Mouse (Mus musculus) lung, postnatal 14 days (tissue): ENCODE measurements at regions not wholly inside any gene's neighbourhood (a gene's known extent, or its start where the extent isn't known, plus 50 kb on each side); places are given as distances from the start of the nearest gene placed in this dataset.
"Not testable (repeated sequence)": the region's sequence is repeated elsewhere in the genome, so short reads cannot be mapped to it uniquely, and the experiment has no call there.

Source experiments
- DNase-seq: peaks from one replicate; pipeline ENCODE4 v3.0.0; 2021

DNA sequence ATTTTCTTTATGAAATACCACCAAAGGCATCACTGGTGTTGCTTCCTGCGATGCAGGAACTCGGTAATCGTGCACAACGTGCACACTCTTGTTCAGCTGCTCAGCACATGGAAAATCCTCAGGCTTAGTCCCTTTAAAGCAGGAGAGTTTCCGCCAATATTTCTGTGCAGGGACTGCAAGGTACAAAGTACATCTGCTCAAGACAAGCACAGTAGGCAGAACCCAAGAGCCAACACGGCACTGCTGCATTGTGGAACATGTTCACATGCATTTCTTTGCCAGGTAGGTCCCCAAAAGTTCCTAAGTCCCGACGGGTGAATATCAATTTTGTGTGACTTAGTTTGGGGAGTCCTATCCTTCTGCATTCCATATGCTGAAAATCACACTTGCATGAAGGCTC is 808.0 kb upstream of the Pou3f3 start:
- no peak for DNase-seq

DNA sequence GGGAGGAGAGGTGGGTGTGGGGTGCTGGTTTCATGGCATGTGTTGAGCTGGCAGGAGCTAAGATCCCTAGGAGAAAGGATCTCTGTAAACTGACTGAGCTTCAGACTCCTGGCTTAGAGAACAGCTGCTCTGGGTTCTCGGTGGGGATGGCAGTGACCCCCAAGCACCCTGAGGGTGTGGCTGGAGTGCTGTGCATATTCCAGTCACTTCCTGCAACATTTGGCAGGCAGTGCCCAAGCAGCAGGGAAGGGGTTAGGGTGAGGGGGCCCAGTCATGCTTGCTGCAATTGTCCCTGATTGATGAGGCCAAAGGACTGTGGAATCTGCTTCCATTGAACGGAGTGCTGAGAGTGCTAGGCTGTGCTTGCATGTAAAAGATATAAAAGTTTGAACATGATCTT is 807.4 kb upstream of the Pou3f3 start:
- no peak for DNase-seq

GRCm38 (mm10) chr1:41888966-41889365 is 806.6 kb upstream of the Pou3f3 start:
- DNase-seq, result no peak

DNA sequence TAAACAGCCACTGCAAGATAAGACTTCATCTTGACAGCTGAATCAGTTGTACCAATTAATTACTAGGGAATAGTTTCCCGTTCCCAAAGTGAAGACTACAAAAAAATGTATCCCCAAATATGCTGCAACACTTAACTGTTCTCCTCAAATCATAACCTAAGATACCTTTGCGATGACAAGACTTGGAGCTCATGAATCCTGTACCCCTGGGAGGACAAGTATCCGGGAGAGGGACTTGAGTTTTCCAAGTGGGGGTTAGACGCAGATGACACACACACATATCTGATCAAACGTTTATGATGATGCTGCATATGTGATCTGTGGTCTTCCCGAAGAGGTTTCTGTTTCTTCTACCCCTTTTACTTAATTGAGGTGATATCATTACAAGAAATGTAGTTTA is 805.6 kb upstream of the Pou3f3 start:
- no peak for DNase-seq

GRCm38 (mm10) chr1:41890714-41891689 is 804.6 kb upstream of the Pou3f3 start:
- no peak for DNase-seq

GRCm38 (mm10) chr1:41891730-41892129 is 803.8 kb upstream of the Pou3f3 start:
- no peak for DNase-seq

DNA sequence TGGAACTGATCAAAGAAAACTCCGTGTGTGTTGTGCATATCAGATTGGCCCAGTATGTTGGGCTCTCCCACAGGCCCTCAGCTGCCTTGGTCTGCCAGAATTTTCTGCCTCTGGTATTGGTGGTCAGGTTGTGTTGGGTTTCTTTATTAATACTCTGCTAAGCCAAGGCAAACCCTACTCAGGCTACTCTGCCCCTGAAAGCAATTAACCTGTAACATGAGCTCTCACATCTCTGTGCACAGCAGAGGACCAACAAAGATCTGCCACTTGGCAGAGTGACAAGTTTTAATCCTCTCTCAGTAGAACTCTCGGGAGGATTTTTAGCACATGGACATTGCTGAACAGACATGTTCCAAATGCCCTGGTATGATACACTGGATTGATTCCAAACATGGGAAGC is 803.2 kb upstream of the Pou3f3 start:
- DNase-seq, result no peak

- DNase-seq, result no peak
Measured at GRCm38 (mm10) chr1:41897768-41898330, 797.7 kb upstream of the Pou3f3 start.

DNA sequence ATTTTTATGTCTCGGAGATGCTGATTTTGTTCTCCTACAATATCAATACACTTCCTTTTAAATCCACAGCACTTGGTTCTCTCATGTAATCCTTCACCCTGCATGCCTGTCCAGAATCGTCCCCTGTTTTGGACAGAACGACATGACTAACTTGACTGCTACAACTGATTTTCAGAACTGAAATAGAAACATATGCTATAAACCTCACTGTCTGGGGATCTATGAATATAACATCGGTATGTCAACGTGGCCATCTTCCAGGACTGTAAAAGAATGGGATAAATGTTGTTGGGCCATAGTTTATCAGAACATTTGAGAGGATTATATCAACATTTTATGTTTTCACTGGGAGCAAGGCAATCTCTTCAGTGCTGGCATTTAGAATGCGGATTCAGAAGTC is 795.2 kb upstream of the Pou3f3 start:
- no peak for DNase-seq

DNA sequence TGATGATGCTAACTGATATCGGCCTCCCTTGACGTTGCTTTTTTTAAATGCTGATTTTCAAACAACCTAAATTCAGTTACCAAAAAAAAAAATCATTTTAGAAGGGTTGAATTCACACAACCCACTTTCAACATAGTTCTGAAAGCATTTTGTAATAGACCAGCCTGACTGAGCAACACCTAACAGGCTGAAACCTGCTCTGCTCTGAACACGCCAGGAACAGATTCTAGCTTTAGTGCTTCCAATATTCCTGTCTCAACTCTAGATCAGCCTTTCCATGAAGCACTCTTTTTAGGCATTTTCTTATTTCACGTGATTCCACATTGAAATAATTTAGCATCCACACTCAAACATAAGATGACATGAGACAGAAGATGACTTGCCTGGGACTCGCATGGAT is 789.6 kb upstream of the Pou3f3 start:
- no peak for DNase-seq

- no peak for DNase-seq
Measured at GRCm38 (mm10) chr1:41908001-41908807, 787.4 kb upstream of the Pou3f3 start.

DNA sequence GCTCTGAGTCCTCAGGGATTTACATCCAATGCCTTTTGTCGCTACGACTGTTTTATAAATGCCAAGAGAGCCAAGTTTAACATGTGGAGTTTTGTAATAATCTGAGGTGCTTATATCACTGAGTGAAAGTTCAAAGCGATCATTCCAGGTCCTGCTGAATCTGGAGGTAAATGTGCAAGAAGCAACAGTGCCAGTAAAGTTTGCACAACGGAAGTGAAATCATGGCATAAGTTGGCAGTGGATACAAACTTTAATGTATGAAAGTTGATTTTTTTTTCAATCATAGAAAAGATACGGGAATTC is 786.8 kb upstream of the Pou3f3 start:
- no peak for DNase-seq

GRCm38 (mm10) chr1:41909799-41910198 is 785.8 kb upstream of the Pou3f3 start:
- no peak for DNase-seq

GRCm38 (mm10) chr1:41916730-41917347 is 778.7 kb upstream of the Pou3f3 start:
- no peak for DNase-seq

DNA sequence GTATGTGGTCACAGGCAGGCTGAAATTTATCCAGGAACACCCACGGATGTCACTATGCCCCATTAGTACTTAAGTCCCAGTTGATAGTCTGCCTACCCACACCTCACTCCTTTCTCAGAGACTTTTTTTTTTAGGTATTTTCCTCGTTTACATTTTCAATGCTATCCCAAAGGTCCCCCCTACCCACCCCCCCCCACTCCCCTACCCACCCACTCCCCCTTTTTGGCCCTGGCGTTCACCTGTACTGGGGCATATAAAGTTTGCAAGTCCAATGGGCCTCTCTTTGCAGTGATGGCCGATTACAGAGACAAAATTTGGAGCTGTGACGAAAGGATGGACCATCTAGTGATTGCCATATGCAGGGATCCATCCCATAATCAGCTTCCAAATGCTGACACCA is 777.8 kb upstream of the Pou3f3 start:
- DNase-seq, result not testable (repeated sequence)

DNA sequence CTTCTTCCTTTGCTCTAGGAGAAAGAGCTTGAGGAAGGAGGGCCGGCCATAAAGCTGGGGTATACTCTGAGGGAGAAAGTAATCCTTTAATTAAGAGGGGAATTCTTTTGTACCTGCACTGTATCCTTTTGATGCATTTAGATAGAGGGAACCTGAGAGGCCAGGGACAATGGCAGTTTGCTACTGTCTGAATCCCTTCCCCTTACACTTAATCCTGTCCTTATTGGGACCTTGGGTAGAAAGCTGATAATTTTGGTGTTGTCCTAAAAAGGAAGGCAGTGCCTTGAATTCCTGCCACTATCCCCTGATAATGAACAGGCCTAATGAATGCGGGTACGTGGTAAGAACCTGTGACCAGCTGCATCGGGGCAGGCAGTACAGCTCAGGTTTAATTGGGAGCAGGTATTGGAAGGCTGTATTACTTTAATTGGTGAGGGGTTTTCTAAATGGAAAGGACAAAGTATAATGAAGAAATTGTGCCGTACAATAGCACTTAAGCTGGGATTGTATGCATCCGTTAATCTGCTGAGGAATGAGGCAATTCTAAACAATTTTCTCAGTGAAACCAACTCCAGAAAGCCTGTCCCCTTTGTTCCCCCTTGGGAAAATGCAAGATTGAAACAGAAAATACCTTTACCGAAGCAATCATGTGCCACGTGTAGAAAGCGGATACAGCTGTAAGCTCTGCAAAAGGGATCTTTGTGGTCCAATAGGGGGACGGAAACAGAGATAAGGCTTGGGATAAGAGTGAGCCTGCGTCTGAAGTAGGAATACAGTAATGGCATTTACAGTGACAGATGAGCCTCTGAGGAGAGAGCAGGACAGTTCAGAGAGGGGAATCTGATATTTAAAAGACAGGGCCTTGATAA is 776.9 kb upstream of the Pou3f3 start:
- DNase-seq, result no peak

- no peak for DNase-seq
Measured at GRCm38 (mm10) chr1:41933777-41934176, 761.8 kb upstream of the Pou3f3 start.

DNA sequence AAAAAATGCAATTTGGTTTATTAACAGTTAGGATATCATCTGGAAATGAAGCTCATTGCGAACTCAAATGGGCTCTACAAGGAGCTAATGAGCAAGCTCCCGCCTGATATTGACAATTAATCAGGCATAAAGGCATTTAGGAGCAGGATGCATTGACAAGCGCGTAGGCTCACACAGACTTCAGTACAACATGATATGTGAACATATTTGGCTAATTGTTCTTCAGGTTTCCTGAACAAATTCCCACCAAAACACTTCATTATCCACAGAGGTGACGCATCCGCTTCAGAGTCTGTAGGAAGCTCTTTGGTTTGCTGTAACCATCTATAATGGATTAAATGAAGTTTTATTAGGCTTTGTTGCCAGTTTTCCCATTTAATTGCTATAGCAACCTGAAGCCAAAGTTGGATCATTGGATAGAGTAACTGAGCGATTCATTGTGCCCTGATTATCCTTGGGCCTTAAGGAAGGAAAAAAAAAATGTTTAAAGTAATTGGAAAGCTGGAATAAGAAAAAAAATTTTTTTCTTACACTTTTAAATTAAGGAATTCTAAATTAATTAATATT is 759.6 kb upstream of the Pou3f3 start:
- no peak for DNase-seq

DNA sequence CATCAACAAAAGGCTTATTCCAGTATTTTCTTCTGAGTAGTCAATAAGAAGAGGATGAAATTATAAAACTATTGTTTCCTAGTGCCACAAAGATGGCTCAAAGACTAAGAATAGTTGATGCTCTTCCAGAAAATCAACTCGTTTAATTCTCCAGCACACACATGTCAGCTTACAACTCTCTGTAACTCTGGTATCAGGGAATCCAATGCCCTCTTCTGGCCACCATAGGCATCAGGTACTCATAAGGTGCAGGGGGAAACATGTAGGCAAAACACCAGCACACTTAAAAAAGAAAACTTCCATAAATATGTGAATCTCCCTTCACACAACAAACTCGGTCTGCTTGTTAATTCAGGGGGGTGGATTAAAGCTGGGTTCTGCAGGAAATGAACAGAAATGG is 734.6 kb upstream of the Pou3f3 start:
- DNase-seq, result no peak

DNA sequence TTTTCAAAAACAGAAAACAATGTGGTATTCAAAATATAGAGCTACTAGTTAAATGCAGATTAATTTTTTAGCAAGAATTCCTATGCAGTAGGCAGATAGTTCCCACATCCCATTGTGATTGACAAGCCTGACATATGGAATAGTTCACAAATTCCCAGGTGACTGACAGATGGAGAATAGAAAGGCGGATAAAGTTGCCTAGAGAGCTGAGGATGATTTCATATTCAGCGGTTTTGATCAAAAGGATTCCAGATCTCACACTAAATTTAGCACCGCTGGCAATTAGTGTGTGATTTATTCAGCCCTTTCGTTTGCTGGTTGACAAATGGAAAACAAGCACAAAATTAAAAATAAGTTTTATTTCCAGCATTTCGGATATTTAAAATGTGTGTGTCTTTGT is 714.0 kb upstream of the Pou3f3 start:
- no peak for DNase-seq

- DNase-seq, result no peak
Measured at GRCm38 (mm10) chr1:42006235-42006634, 689.3 kb upstream of the Pou3f3 start.

DNA sequence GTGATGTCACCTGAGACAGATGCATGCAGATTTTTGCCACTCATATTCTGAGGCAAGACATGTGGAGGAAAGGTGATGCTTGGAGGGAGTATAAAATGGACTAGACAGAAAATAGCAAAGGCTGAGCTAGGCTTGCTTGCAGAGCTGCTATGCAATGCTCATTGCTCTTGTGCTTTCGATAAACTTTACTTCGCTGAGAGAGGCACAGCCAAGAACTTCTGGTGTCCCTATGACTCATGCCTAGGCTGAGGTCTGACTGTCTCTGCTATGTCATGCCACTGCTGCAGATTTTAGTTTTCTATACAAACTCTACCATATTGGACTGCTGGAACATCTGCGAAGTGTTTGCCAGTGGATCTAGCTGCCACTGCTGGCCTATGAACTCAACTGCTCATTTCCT is 687.5 kb upstream of the Pou3f3 start:
- no peak for DNase-seq
